Mouse (Mus musculus) spleen, postnatal 0 days (tissue): ENCODE results near the gene Slc25a43. TPM values are rescaled to one million over a fixed set of nuclear protein-coding genes. Genes with fewer than 3 reads are reported as not detected.

Source experiments
- polyA plus RNA-seq: library from polyadenylated mRNA; unstranded; fragments of >200 nt; fragmentation: Nextera tagmentation; extraction: Ambion mirVana; gene quantifications from 2 replicates; pipeline ENCODE4 v1.2.1, GENCODE M21; 2015

The Slc25a43 gene
- polyA plus RNA-seq = 1.2 and 1.5 TPM in 2 replicates

DNA sequence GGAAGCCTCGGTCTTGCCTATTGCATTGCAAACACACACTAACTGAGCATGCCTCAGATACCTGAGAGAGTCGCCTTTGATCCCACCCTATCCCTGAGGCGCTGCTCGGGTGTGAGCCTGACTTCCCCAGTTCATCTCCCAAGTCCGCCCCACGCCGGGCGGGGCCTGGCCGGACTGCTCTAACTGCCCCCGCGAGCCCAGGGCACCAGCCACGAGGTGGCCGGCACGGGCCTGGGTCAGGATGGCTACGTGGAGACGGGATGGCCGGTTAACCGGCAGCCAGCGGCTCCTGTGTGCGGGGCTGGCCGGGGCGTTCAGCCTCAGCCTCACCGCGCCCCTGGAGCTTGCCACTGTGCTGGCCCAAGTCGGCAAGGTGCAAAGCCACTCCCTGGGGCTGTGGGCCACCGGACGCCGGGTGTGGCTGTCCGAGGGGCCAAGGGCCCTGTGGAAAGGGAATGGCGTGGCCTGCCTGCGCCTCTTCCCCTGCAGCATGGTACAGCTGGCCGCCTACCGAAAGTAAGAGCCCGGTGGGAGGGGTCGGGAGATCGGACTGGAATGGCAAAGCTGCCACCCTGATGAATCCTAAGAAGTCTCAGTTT is at the start of gene Slc25a43:
Gene Slc25a43, plus strand, starts transcription at position 157 of the 599 bp plus-strand sequence.

GRCm38 (mm10) chrX:36795424-36796162 is 52.1 kb downstream of the Slc25a43 start, which contains the start of gene Slc25a5:
Gene Slc25a5, plus strand, starts transcription at chrX:36795651.

Other genes with a start within 250 kb of the Slc25a43 start
- gene Pgrmc1, start 145.5 kb upstream of the Slc25a43 start, polyA plus RNA-seq = 83.4 and 90.4 TPM in 2 replicates
- gene Akap17b, start 98.3 kb upstream of the Slc25a43 start, polyA plus RNA-seq = 0.95 and 1.4 TPM in 2 replicates
- 514 and 549 TPM in 2 replicates for gene Slc25a5, start 52.0 kb downstream of the Slc25a43 start, polyA plus RNA-seq
- 132 and 136 TPM in 2 replicates for gene Ube2a, start 130.2 kb downstream of the Slc25a43 start, polyA plus RNA-seq
- gene C330007P06Rik, start 130.5 kb downstream of the Slc25a43 start, polyA plus RNA-seq = 15.2 and 17.7 TPM in 2 replicates
- gene Nkrf, start 159.2 kb downstream of the Slc25a43 start, polyA plus RNA-seq = 1.5 and 1.8 TPM in 2 replicates
- gene Sept6, start 248.1 kb downstream of the Slc25a43 start, polyA plus RNA-seq = 7.2 and 8.9 TPM in 2 replicates